Mouse (Mus musculus) hindbrain, embryonic 11.5 days (tissue): ENCODE results near the gene Ttll13. TPM values are rescaled to one million over a fixed set of nuclear protein-coding genes. Genes with fewer than 3 reads are reported as not detected.
A peak's percentile ranks its signal among the peaks of the same experiment; 100 is the strongest.

Experiments
- ATAC-seq: fragments of 200-750 bp; cut with Nextera tagmentation; 2 replicates; pipeline ENCODE4 v1.8.0; 2017; ENCODE audit warnings: mild to moderate bottlenecking, moderate TSS enrichment, moderate library complexity; ENCODE audit not compliant: low FRiP score
- DNase-seq: peaks from one replicate; pipeline ENCODE4 v3.0.0-alpha.2; 2015; ENCODE audit warnings: low spot score
- H3K27ac ChIP-seq: fragments of 300-500 bp; sonication (generic); 2 replicates; pipeline ENCODE4 v1.5.1; 2014; ENCODE audit warnings: mild to moderate bottlenecking, low read depth, low read length
- H3K27me3 ChIP-seq: fragments of 300-500 bp; sonication (generic); 2 replicates; pipeline ENCODE4 v1.6.1; 2014; ENCODE audit warnings: mild to moderate bottlenecking, low read length, moderate library complexity, mixed read lengths; ENCODE audit not compliant: control insufficient read depth, insufficient read depth
- H3K36me3 ChIP-seq: fragments of 300-500 bp; sonication (generic); 2 replicates; pipeline ENCODE4 v1.6.1; 2014; ENCODE audit warnings: mild to moderate bottlenecking, low read length, moderate library complexity, mixed read lengths; ENCODE audit not compliant: control insufficient read depth, insufficient read depth
- H3K4me1 ChIP-seq: fragments of 300-500 bp; sonication (generic); replicated peaks from 2 replicates; pipeline ENCODE4 v1.6.1; 2014; ENCODE audit warnings: low read length, mixed read lengths; ENCODE audit not compliant: control insufficient read depth, insufficient read depth
- H3K4me2 ChIP-seq: fragments of 300-500 bp; sonication (generic); replicated peaks from 2 replicates; pipeline ENCODE4 v1.6.1; 2014; ENCODE audit warnings: mild to moderate bottlenecking, low read depth, low read length
- H3K4me3 ChIP-seq: fragments of 300-500 bp; sonication (generic); 2 replicates; pipeline ENCODE4 v1.5.1; 2014; ENCODE audit warnings: low read depth, low read length
- H3K9ac ChIP-seq: fragments of 300-500 bp; sonication (generic); 2 replicates; pipeline ENCODE4 v1.6.1; 2014; ENCODE audit warnings: low read depth, low read length
- H3K9me3 ChIP-seq: fragments of 300-500 bp; sonication (generic); 2 replicates; pipeline ENCODE4 v1.6.1; 2016; ENCODE audit warnings: low read length; ENCODE audit not compliant: control insufficient read depth
- WGBS: fragments of 180-500 bp; shearing (Covaris S2); extraction: QIAGEN DNeasy Blood & Tissue Kit; methylation state at CpG from one replicate; pipeline ENCODE4 v1.1.7; 2014; 5-methylcytosine and 5-hydroxymethylcytosine counted together
- polyA plus RNA-seq: library from polyadenylated mRNA; unstranded; fragments of >200 nt; fragmentation: Nextera tagmentation; extraction: Ambion mirVana; gene quantifications from 2 replicates; pipeline ENCODE4 v1.2.1, GENCODE M21; 2014

Gene Ttll13
- polyA plus RNA-seq, 1 experiment from 2014 or later: 1.1 TPM

- Histone ChIP-seq H3K4me1 (peaks cover 6% of the 10 kb centered on the region), H3K9ac (no peak overlapping the region)
- WGBS: 88% methylated on average over 15 of the region's 15 CpGs
These were observed 44.2 kb upstream of the Ttll13 start for GRCm38 (mm10) chr7:80201888-80202540.

GRCm38 (mm10) chr7:80202961-80203360, 43.2 kb upstream of the Ttll13 start:
- Histone ChIP-seq H3K27me3 (no peaks in the 10 kb centered on the region), H3K9me3 (no peaks in the 10 kb centered on the region), H3K36me3 (no peaks in the 10 kb centered on the region), H3K4me3 (no peak overlapping the region), H3K9ac (peak overlapping the region; percentile 11; the same call in 1 of the 2 replicates), H3K4me2 (no peak overlapping the region), H3K4me1 (peaks cover 2% of the 10 kb centered on the region), H3K27ac (peak overlapping the region; percentile 86)
- DNase-seq (no peak), ATAC-seq (no peak)
- WGBS: 85% methylated on average over 5 of the region's 5 CpGs

More at GRCm38 (mm10) chr7:80201888-80202540, 44.2 kb upstream of the Ttll13 start:
- Histone ChIP-seq H3K27ac (no peak overlapping the region), H3K4me3 (no peak overlapping the region), H3K27me3 (no peaks in the 10 kb centered on the region), H3K36me3 (no peaks in the 10 kb centered on the region), H3K9me3 (no peaks in the 10 kb centered on the region), H3K4me2 (no peak overlapping the region)
- ATAC-seq: no peak
- no peak for DNase-seq

GRCm38 (mm10) chr7:80203638-80204096, 42.5 kb upstream of the Ttll13 start:
- H3K27ac ChIP-seq: peak overlapping the region; percentile 86
- DNase-seq: no peak
- H3K4me3 ChIP-seq: no peak overlapping the region
- WGBS: 43% methylated on average over 12 of the region's 12 CpGs
- ATAC-seq: peak; percentile 51
- H3K9me3 ChIP-seq: no peaks in the 10 kb centered on the region
- H3K36me3 ChIP-seq: no peaks in the 10 kb centered on the region
- 0 out of 2 replicates have a peak overlapping the region, but pooled peaks have one; percentile 7 for H3K4me2 ChIP-seq
- no peaks in the 10 kb centered on the region for H3K27me3 ChIP-seq
- peak overlapping the region; percentile 23; the same call in 1 of the 2 replicates for H3K9ac ChIP-seq
- peaks cover 2% of the 10 kb centered on the region for H3K4me1 ChIP-seq

DNA sequence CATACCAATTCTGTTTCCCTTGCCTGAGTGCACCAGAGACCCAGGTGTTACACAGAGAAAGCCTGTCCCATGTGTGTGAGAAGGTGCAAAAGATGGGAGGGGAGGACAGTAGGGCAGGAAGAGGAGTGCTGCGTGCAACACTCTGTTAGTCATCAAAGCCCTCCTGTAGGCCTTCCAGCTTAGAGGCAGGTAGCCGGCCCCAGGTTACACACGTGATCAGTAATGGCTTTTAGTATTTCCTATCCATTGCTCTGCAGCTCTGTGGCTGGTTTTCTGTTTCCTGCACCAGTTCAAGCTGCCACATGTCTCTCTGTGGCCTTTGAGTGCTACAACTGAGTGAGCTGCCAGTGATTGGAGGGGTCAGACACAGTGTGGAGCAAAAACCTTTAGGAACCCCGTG, 41.8 kb upstream of the Ttll13 start:
- Histone ChIP-seq H3K36me3 (no peaks in the 10 kb centered on the region), H3K27ac (peak overlapping the region; percentile 86), H3K9ac (no peak overlapping the region), H3K4me2 (no peak overlapping the region), H3K4me3 (no peak overlapping the region), H3K4me1 (peaks cover 2% of the 10 kb centered on the region), H3K9me3 (no peaks in the 10 kb centered on the region), H3K27me3 (no peaks in the 10 kb centered on the region)
- ATAC-seq (no peak), DNase-seq (no peak)
- WGBS: 87% methylated on average over 4 of the region's 4 CpGs

DNA sequence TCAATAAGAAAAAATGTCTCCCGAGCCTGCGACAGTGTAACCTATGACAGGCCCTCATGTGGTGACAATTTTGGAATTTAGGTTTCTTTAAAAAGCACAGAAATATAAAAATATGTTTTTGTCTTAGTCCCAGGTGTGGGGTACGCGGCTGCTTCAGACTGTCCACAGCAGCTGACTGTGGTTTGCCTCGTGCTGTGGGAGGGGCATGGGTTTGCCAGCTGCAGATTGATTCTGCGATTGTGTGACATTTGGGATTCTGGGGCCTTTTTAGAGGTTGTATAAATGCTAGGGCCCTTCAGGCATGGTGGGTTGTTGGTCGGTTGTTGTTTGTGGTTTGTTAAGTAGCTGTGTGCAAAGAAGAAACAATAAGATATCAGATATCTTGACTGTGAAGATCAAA, 41.2 kb upstream of the Ttll13 start:
- Histone ChIP-seq H3K27ac (no peak overlapping the region), H3K27me3 (no peaks in the 10 kb centered on the region), H3K4me2 (no peak overlapping the region), H3K9me3 (no peaks in the 10 kb centered on the region), H3K36me3 (no peaks in the 10 kb centered on the region), H3K4me3 (no peak overlapping the region), H3K4me1 (peaks cover 2% of the 10 kb centered on the region), H3K9ac (no peak overlapping the region)
- no peak for ATAC-seq
- 84% methylated on average over 7 of the region's 7 CpGs for WGBS
- no peak for DNase-seq

GRCm38 (mm10) chr7:80205705-80206589, 40.2 kb upstream of the Ttll13 start:
- ATAC-seq (no peak), DNase-seq (no peak)
- no peaks in the 10 kb centered on the region for H3K9me3 ChIP-seq
- no peaks in the 10 kb centered on the region for H3K27me3 ChIP-seq
- 89% methylated on average over 12 of the region's 12 CpGs for WGBS
- no peak overlapping the region for H3K9ac ChIP-seq
- H3K4me3 ChIP-seq: no peak overlapping the region
- H3K27ac ChIP-seq: no peak overlapping the region
- no peak overlapping the region for H3K4me2 ChIP-seq
- no peaks in the 10 kb centered on the region for H3K36me3 ChIP-seq
- H3K4me1 ChIP-seq: no peaks in the 10 kb centered on the region; the same call in 1 of the 2 replicates

- Histone ChIP-seq H3K9me3 (no peaks in the 10 kb centered on the region), H3K4me1 (no peaks in the 10 kb centered on the region; the same call in 1 of the 2 replicates), H3K27ac (no peak overlapping the region), H3K9ac (no peak overlapping the region), H3K36me3 (no peaks in the 10 kb centered on the region), H3K4me3 (no peak overlapping the region), H3K27me3 (no peaks in the 10 kb centered on the region), H3K4me2 (no peak overlapping the region)
- WGBS: 75% methylated on average over 3 of the region's 3 CpGs
- ATAC-seq (no peak), DNase-seq (no peak)
These were observed 38.9 kb upstream of the Ttll13 start for GRCm38 (mm10) chr7:80207314-80207731.

DNA sequence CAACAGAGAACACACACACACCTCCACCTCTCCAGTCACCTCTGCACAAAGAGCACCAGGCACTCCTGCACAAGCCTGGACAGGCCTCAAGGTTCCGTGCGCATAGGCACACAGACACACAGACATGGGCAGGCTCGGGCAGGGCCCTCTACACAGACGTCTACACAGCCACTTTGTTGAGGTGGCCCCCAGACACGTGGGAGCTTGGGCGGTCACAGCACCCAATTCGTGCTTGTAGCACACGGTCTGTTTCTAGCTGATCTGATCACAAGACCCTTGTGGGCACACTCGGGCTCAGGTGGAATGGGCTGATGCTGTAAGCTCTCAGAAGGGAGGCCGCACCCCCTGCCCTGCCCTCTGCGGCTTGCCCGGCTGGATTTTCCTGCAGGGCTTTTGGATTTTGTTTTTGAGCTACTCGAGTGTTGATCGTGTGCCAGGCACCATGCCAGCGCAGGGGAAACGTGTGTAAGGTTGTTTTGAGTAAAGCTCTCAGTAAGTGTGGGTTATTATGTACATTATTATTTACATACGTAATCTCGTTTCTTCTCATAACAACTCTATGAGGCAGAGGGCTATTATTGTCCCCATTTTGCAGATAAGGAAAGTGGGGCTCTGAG, 38.0 kb upstream of the Ttll13 start:
- WGBS: 87% methylated on average over 18 of the region's 18 CpGs

More for the DNA sequence above, 38.0 kb upstream of the Ttll13 start:
- no peaks in the 10 kb centered on the region for H3K27me3 ChIP-seq
- ATAC-seq (no peak), DNase-seq (no peak)
- no peaks in the 10 kb centered on the region for H3K36me3 ChIP-seq
- no peaks in the 10 kb centered on the region for H3K9me3 ChIP-seq
- no peak overlapping the region for H3K9ac ChIP-seq
- H3K4me1 ChIP-seq: no peaks in the 10 kb centered on the region
- H3K4me2 ChIP-seq: no peak overlapping the region
- H3K27ac ChIP-seq: no peak overlapping the region
- no peak overlapping the region for H3K4me3 ChIP-seq
